Mouse (Mus musculus): ENCODE measurements at regions not wholly inside any gene's neighbourhood (a gene's known extent, or its start where the extent isn't known, plus 50 kb on each side); places are given as distances from the start of the nearest gene placed in this dataset.

DNA sequence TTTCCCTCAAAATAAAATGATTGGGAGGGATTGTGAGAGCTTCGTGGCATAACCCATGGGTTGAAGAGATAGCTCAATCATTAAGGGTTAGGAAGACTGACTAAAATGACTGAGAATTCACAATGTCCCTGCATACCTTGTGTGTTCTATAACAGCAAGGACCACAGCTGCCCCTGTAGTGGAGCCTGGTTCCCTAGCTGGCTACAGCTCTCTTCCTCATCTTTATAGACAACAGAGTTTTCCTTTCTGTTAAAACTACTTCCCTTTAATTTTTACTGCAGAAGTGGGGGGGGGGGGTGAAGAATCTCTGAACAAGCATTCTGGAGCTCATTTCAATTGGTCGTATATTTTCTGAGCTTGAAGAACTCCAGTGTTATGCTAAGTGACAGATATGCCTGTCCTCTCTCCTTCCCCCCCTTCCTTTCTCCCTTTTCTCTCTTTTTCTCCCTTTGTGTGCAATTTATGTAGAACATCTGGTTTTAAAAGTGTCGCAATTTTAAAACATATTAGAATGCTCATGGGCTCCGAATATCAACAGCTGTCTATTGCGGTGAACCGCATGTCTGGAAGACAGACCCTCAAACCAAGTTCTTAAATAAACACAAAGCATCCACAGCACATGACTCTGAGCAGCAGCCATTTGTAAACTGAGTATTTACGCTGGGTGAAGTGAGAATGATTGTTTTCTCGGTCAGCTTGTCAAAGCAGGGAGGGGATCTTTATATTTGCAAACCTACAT, 222.0 kb upstream of the Maf start:
- no peak for DNase-seq (ENCODE audit: low read depth)

DNA sequence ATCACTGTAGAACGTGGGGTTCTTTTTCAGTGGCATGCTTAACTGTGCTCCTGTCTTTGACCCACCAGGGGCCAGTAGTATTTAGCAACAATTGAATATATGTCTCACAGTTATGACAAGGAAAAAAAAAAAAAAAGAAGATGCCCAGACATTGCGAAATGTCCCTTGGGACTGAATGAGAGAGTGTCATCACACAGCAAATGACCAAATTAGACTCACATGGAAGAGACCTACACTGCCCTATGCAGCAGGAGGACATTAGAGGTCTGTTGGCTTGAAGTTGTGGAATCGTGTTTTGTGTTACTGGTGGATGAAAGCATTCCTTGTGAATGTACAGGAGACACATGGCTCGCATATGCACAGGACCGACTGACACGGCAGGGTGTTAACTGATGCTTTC, 214.3 kb upstream of the Maf start:
- no peak for DNase-seq (ENCODE audit: low read depth)

DNA sequence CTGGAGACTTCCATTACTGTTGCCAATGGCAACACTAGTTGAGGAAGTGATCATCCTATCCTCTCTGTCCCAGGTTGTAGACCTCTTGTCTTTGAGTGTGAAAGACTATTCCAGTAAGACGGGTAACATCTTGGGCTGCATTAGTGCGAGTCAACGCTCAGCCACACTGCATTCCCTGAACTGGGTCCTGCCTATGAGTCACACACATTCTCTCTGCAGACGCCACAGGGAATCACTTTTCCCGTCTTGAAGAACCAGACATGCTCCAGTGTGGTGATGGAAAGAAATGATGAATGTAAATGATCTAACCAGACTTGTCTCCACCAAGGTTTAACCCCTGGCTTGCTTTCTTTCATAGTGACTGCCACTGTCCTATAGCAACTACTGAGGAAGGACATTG, 199.1 kb upstream of the Maf start:
- DNase-seq (ENCODE audit: low read depth): no peak

DNA sequence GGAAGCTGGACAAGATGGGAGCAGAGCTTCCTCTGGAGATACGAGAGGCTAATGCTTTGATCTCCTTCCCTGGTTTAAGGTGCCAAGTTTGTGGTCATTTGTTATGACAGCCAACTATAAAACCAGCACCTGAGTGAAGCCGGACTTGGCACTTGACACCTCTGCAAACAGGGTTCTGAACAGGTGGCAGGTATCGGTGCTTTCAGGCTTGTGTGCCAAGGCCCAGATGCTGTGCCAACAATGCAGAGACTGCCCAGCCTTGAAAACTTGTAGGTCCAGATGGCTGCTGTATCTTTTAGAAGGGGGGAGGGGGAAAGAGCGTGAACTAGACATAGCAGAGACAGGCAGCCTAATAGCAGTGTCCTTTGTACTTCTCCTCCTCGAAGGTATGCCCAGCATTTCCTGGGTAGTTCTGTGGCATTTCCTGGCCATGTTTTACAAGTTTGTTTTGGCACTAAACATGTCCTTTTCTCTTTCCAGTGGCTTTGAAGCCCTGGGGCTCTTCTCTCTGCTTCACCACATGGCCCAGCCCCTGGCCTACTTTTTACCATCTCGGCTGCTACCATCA, 196.3 kb upstream of the Maf start:
- no peak for DNase-seq (ENCODE audit: low read depth)

DNA sequence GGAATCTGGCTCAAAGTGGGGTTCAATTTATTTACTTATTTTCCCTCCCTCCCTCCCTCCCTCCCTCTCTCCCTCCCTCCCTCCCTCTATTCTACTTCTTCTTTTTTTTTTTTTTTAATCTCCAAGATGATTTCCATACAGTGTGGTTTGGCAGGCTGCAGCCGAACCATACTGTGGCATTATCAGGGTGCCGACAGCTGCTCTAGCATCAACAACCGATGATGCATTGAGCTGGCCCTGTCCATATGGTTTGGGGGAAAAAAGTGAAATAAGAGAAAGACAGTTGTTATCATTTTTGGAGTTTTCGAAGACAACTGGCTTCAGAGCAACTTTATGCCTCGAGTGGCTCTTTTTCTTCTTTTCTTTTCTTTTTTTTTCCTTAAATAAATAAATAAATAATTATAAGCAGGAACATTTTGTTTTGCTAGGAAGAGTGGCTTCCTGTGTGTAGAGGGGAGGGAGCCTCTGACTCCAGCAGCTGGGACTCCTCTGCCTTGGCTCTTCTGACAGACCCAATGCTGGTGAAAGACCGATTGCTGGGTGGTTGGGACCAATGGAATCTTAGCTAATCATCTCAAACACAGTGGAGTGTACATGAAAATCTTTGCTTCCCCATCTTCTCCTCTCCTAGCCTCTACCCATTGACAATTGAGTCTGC, 190.1 kb upstream of the Maf start:
- DNase-seq (ENCODE audit: low read depth): no peak

DNA sequence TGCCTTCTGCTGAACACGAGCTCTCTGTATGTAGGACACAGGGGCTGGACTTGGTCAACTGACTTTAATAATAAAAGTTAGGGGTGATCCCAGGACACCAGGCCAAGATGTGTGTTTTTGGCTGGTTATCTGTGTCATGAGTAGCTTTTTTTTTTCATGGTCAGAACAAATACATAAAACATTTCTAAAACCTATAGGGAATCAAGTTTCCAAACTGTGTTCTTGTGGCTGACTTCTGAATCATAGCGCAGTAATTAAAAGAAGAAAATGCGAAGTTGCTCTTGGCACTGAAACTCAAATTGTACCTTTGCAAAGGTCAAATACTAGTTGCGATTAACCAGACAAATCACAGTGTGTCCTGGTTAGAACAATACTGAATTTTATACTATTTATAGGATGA, 189.5 kb upstream of the Maf start:
- DNase-seq (ENCODE audit: low read depth): no peak

DNA sequence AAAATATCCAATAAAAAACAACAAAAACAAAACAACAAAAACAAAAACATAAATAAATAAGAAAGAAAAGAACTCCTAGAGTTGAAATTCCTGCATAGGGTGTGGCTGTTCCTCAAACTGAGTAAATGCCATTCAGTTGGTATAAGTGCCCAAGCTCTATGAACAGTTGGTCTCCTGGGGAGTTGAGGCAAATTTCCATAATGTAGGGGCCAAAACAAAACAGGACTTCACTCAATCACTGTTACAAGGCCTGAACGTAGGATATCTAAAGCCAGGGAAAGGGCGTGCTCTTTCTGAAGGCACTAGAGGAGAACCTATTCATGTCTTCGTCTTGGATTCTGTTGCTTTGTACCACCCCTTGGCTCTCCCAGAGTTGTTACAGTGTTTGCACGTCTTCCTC, 188.5 kb upstream of the Maf start:
- no peak for DNase-seq (ENCODE audit: low read depth)

DNA sequence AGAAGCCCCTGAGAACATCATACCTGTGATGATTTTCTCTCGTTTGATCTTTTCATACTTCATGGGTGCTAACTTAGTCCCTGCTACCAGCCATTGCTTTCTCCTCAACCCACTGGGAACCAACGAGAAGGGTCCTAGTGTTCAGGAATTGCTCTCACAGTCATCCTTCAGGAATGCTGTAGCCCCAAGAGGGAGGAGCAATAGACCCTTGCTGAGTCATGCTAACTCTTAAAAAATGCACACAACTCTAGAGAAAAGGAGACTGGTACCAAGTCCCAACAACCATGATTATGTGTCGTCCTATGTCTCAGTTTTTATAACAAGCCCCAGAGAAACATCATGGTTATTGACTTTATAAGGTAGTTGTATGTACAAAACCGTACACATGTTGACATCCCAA, 180.7 kb upstream of the Maf start:
- no peak for DNase-seq (ENCODE audit: low read depth)

DNA sequence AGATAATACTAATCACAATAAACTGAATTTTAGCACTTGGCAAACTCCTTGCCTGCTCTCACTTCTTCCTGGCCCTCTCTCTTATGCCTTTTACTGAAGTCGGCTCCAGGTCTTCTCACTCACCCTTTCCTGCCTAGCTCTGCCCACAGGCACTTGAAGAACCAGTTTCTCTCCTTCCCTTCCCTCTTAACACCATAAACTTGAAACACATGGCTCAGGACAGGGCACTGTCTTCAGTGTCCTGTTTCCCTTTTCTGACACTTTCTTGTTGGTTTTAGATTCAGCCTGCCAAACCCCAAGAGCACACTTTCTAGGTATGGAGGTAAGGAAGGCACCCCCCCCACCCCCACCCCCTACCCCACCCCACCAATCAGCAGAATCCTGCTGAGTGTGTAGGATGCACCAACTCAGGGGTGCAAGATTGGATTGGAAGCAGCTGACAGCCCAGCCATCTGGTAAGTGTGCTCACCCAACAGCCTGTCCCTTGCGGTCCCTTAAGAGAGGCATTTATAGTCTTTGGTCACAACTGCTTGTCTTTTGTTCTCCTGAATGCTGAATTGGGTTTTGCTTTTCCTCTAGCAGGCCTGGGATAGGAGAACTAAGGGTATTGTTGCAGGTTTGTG, 177.6 kb upstream of the Maf start:
- no peak for DNase-seq (ENCODE audit: low read depth)

DNA sequence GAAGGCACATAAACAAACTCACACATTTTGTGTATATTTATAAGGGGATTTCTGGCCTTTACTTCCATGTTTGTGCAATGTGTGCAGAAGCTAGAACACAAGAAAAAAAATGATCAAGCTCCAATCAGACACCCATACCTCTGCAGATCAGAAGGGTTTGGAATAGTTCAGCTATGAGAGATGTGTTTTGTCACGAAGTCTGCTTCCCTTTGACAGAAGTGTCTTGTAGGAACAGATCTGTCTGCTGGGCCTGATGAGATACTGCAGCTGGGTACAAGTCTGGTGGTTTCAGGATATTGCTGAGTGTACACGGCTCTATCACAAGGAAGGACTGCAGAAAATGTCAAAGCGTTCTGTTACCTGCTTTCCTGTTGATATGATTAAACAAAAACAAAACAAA, 176.2 kb upstream of the Maf start:
- DNase-seq (ENCODE audit: low read depth): no peak

DNA sequence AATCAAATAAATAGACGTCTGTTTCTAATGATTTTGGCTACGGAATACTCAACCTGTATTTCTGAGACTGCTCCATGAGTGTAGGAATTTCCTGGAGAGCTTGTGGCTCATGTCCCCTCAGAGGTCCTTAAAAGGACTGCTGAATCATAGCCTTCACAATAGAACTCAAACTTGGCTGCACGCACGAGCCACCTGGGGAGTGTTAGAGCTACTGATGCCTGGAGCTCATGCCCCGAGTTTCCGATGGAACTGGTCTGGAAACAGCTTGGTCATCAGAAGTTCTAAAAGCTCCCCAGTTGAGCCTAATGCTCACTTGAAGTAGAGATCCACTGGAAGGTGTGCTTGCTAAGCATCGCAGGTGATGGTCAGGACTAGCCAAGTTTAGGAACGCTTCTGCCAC, 174.3 kb upstream of the Maf start:
- DNase-seq (ENCODE audit: low read depth): no peak

DNA sequence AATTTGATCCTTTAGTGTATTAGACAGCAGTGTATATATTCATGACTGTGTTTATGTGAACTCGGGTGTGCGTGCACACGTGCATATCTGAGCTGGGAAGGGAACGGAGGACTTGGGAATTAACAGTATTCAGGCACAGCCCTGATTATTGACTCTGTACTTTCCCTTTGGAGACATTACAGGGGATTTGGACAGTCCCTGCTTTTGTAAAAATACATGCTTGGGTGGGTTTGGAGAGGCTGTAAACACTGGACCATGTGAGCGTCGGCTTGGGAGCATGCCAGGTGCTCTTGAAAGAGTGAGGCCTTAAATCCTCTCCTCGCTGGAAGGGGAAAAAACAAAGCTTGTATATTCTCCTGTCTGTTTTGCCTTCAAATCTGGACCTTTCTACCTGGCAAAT, 167.2 kb upstream of the Maf start:
- no peak for DNase-seq (ENCODE audit: low read depth)

DNA sequence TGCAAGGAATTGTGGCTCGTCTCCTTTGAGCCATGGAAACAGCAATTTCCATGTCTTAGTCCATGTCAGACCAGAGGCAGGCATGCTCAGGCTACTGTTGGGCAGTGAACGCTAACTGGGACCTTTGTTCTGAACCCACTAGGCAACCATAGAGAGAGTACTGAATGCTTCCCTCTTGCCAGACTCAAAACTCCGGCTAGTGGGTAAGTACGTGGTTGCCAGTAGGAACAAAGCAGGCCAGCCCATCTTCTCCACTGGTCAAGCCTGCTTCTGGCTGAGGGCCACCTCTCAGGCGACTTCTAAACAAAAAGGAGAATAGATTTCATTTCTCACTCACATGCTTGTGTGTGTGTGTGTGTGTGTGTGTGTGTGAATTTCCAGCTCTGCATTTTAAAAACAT, 163.8 kb upstream of the Maf start:
- no peak for DNase-seq (ENCODE audit: low read depth)

DNA sequence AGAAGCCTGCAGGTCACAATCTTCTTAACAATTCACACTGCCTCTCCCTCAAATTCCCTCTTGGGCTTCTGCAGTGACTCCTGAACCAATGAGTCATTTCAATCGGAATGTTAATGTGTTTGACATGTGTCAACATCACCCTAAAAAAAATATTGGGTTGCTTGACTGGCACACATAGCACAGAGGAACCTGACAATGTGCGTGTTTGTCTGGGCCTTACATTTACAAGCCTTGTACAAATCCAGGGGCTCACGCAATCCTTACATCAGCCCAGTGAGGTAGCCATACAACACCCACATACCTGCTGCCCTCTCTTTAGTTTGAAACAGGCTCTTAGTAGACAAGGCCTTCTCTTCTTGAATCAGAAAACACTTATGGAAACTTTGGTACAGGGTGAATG, 153.8 kb upstream of the Maf start:
- no peak for DNase-seq (ENCODE audit: low read depth)

DNA sequence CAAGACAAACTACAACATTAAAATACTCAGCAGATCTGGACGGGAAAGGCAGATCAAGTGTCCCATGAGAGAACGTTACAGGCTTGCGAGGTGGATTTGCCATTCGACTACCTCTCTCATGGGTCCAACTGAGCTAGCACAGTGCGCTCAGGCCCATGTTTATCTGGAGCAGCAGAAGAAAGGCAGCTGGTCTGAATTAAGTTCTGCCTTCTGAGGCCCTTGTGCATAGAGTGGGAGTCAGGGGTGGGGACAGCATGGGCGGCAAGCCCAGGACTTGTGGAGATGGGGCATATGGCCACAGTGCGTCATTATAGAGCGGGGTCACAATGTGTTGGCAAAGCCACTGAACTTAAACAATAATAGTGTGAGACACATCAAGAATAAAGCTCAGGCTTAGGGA, 151.8 kb upstream of the Maf start:
- DNase-seq (ENCODE audit: low read depth): no peak

DNA sequence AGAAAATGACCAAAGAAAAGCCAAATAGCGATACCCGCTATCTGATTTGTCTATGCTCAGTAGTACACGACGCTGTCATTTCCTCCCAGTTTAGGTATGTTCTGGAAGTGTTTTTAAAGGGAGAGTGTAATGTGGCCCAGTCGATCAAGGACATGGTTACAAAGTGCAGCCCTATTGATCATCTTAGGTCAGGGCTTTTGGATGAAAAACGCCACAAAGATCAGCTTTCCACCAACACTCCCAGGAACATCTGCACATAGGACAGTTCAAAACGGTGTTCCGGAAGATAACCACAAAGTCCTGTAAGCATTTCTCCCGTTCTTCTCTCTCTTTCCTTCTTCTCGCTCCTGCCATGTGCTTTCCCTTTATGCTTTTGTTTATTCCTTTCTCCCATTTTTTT, 149.2 kb upstream of the Maf start:
- no peak for DNase-seq (ENCODE audit: low read depth)

DNA sequence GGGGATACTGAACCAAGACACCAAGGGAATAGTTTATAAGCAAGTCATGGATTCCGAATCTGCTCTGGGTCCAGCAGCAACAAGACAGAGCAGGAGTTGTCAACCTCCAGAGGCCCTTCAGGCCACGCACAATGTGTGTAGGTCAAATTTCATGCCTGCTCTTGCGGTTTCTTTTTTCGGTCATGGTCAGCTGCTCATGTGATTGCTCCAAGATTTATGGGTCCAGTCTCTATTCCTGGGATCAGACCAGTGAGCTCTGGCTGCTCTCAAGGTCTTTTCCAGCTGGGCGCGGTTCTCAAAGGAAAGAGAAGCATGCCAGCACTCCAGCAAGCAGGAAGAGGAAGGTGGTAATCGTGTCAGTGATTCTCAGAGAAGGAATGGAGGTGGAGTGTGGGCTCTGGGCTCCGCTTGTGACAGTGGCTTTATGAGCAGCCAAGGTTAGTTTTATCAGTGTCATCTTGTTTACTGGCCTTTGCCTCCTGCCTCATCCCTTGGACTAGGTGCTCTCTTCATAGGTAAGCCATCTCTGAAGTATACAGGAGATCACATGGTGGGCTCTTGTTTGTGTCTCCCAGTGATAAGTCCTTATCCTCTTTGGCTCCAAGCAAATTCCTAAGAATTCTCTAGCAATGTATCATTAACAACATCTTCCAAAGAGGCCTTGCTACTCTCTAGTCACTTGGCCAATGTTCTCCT, 148.5 kb upstream of the Maf start:
- DNase-seq (ENCODE audit: low read depth): no peak

DNA sequence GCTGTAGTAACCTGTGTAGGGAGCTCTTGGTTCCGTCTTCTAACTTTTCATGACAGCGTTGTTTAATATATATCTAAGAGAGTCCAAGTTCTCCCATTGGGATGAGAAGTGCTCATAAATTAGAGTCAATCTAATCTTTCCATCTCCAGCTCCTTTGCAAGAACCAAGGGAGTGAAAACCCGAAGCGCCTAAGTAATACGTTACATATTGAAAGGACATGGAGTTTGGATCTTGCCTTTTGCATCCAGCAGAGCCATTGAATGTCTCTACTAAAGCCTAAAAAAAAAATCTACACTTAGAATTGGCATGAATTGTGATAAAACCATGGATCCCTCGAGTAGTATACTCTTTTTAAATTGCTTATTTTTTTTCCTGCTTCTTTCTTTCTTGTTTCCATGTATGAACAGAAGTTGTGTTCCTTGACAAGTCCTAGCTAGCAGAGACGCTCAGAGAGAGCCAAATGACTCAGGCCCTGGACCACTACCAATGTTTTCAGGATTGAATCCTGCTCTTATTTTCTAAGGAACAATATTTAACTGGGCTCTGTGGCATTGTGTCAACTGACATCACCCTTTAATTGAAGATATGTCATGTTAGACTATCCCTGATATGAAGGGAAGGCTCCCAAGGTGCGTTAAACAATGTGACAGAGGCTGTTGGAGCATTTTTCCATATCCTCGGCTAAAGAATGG, 146.8 kb upstream of the Maf start:
- no peak for DNase-seq (ENCODE audit: low read depth)

DNA sequence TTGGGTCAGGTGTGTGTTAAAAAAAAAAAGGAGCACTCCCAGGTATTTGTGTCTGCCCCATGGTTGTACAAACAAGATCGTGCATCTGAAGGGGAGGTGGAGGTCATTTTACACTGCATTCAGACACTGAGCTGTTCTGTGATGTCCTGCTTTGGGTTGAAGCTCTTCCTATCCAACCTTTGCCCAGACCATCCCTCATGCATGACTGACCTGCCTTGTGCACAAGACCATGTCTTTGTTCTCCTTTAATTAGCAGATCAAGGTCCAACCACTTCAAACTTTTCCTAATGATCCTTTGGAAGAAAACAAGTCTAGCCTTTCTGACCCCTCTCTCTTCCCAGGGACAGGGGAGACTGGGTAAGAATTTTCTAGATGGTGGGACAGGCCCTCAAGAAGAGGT, 143.0 kb upstream of the Maf start:
- DNase-seq (ENCODE audit: low read depth): no peak

DNA sequence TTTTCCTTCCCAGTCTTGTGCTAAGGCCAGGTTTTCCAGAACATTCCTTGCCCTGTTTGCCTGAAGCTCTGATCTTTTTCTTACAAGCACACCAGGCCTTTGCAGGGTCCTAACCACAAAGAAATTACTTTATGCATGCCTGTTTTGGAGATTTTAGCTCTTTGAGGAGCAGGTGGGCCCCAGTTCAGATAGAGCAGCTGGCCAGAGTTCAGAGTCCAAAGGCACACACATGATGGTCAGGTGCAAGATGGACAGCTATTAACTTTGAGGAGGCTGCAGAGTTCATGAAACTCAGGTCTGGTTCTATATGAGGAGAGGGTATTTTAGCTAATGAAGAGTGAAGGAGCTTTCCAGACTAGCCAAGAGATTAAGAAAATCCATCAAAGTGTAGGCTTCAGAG, 125.8 kb upstream of the Maf start:
- no peak for DNase-seq (ENCODE audit: low read depth)

DNA sequence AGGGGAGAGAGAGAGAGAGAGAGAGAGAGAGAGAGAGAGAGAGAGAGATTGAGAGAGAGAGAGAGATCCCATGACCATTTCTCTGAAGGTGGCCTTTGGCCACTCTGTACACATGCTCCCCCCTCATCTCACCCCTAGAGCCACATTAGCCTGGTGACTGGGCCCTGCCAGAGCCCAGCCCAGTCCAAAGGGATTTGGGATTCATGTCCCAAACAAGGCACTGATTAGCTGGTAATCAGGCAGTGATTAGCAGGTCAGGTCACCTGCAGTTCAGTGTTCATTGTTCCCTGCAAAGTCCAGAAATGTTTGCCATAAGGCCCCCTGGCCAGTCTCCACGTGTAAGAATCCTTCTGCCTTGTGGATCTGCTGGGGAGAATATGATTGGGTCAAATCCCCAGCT, 124.1 kb upstream of the Maf start:
- no peak for DNase-seq (ENCODE audit: low read depth)

DNA sequence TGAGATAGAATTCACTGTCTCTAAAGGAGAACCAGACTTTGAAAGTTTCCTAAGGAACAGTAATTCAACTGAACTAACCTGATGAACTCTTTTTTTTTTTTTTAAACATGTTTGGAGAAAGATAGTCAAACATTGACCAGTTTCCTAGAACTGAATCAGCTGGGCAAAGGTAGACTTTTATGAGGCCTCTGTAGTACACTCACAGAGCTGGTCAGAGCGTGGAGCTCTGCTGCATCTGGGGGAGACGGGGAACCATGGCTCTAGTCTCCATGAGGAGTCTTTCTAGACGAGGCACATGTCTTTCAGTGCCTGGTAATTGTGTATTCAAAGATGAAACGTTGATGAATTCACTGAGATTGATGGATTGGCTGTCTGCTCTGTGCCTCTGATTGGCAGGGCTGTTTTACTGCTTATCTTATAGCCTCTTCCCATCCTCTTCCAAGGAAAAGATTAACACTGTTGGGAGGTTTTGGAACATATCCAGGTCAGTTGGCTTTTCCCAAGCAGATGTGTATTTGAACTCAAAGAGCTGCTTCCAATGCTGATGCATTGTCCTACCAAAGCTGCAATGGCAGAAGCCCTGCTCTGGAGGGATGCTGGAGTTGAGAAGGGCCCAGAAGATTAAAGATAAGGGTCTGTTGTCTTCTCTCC, 122.5 kb upstream of the Maf start:
- DNase-seq (ENCODE audit: low read depth): no peak

Data from induced T-regulatory cell, adult 2 months (primary cell).